Mouse (Mus musculus) embryonic facial prominence, embryonic 10.5 days (tissue): Measurements from ENCODE around the gene Gm10382. TPM values are rescaled to one million over a fixed set of nuclear protein-coding genes. Genes with fewer than 3 reads are reported as not detected.

Experiments used
- DNase-seq: peaks from one replicate; pipeline ENCODE4 v3.0.0-alpha.2; 2017; ENCODE audit warnings: low spot score
- H3K27ac ChIP-seq: fragments of 300-500 bp; sonication (generic); replicated peaks from 2 replicates; pipeline ENCODE4 v1.5.1; 2016; ENCODE audit warnings: mild to moderate bottlenecking
- H3K27me3 ChIP-seq: fragments of 300-500 bp; sonication (generic); replicated peaks from 2 replicates; pipeline ENCODE4 v1.6.1; 2016; ENCODE audit warnings: low read depth, mild to moderate bottlenecking; ENCODE audit not compliant: poor library complexity, severe bottlenecking
- H3K36me3 ChIP-seq: fragments of 300-500 bp; sonication (generic); replicated peaks from 2 replicates; pipeline ENCODE4 v1.6.1; 2016; ENCODE audit warnings: mild to moderate bottlenecking, moderate library complexity
- H3K4me1 ChIP-seq: fragments of 300-500 bp; sonication (generic); 2 replicates; pipeline ENCODE4 v1.6.1; 2016
- H3K4me3 ChIP-seq: fragments of 300-500 bp; sonication (generic); 2 replicates; pipeline ENCODE4 v1.5.1; 2016; ENCODE audit warnings: mild to moderate bottlenecking, moderate library complexity
- H3K9me3 ChIP-seq: fragments of 300-500 bp; sonication (generic); 2 replicates; pipeline ENCODE4 v1.6.1; 2016; ENCODE audit warnings: mild to moderate bottlenecking
- WGBS: fragments of 180-500 bp; shearing (Covaris S2); methylation state at CpG from one replicate; pipeline ENCODE4 v1.1.7; 2016; 5-methylcytosine and 5-hydroxymethylcytosine counted together
- polyA plus RNA-seq: library from polyadenylated mRNA; unstranded; fragments of >200 nt; fragmentation: Nextera tagmentation; extraction: Ambion mirVana; gene quantifications from 2 replicates; pipeline ENCODE4 v1.2.1, GENCODE M21; 2016

The Gm10382 gene
- polyA plus RNA-seq, result 0.53 and 0.60 TPM in 2 replicates

- H3K9me3 ChIP-seq, result no peaks in the 10 kb centered on the region
- WGBS, result under 1% methylated on average over 41 of the region's 41 CpGs
- peaks cover 32% of the 10 kb centered on the region for H3K36me3 ChIP-seq
- no peaks in the 10 kb centered on the region for H3K27me3 ChIP-seq
- DNase-seq, result peak; percentile 87
- peaks cover 28% of the 10 kb centered on the region for H3K4me1 ChIP-seq
- H3K27ac ChIP-seq, result peak within 1 kb of the TSS; percentile 99
- peak within 1 kb of the TSS; percentile 99 for H3K4me3 ChIP-seq
Measured at GRCm38 (mm10) chr5:125389131-125389578, at the start of gene Gm10382. Gene Gm10382 (plus strand): TSS chr5:125389322.

GRCm38 (mm10) chr5:125339851-125340531, 49.1 kb upstream of the Gm10382 start:
- Histone ChIP-seq H3K27me3 (peaks cover 6% of the 10 kb centered on the region; the same call in 1 of the 2 replicates), H3K4me3 (peak overlapping the region; percentile 86), H3K9me3 (no peaks in the 10 kb centered on the region), H3K36me3 (peaks cover 5% of the 10 kb centered on the region; the same call in 1 of the 2 replicates), H3K27ac (peak overlapping the region; percentile 86), H3K4me1 (peaks cover 41% of the 10 kb centered on the region)
- peak; percentile 47 for DNase-seq
- WGBS, result 1% methylated on average over 25 of the region's 25 CpGs

- H3K9me3 ChIP-seq, result no peaks in the 10 kb centered on the region
- H3K4me3 ChIP-seq, result peak within 1 kb of the TSS; percentile 86
- 0 out of 2 replicates have a peak, but pooled peaks cover under 1% of the 10 kb centered on the region for H3K36me3 ChIP-seq
- H3K27ac ChIP-seq, result peak within 1 kb of the TSS; percentile 86
- under 1% methylated on average over 42 of the region's 42 CpGs for WGBS
- H3K4me1 ChIP-seq, result peaks cover 41% of the 10 kb centered on the region
- peaks cover 6% of the 10 kb centered on the region; the same call in 1 of the 2 replicates for H3K27me3 ChIP-seq
- peak; percentile 92 for DNase-seq
Measured at GRCm38 (mm10) chr5:125340547-125341262, 48.4 kb upstream of the Gm10382 start, which contains the start of gene Scarb1. Gene Scarb1 (minus strand): TSS chr5:125341094.

- Histone ChIP-seq H3K36me3 (no peaks in the 10 kb centered on the region), H3K4me3 (peak overlapping the region; percentile 86), H3K27me3 (peaks cover 6% of the 10 kb centered on the region; the same call in 1 of the 2 replicates), H3K9me3 (no peaks in the 10 kb centered on the region), H3K4me1 (peaks cover 41% of the 10 kb centered on the region), H3K27ac (peak overlapping the region; percentile 66; the same call in 1 of the 2 replicates)
- 50% methylated on average over 14 of the region's 14 CpGs for WGBS
- no peak for DNase-seq
Measured at GRCm38 (mm10) chr5:125341459-125342090, 47.5 kb upstream of the Gm10382 start.

GRCm38 (mm10) chr5:125344296-125344695, 44.8 kb upstream of the Gm10382 start:
- peaks cover 23% of the 10 kb centered on the region for H3K4me1 ChIP-seq
- H3K36me3 ChIP-seq, result no peaks in the 10 kb centered on the region
- WGBS, result 95% methylated on average over 6 of the region's 6 CpGs

GRCm38 (mm10) chr5:125348067-125348466, 41.1 kb upstream of the Gm10382 start:
- H3K36me3 ChIP-seq, result no peaks in the 10 kb centered on the region
- peaks cover 4% of the 10 kb centered on the region; the same call in 1 of the 2 replicates for H3K4me1 ChIP-seq
- no peak for DNase-seq
- 64% methylated on average over 7 of the region's 7 CpGs for WGBS
- no peak overlapping the region for H3K4me3 ChIP-seq
- H3K27me3 ChIP-seq, result no peaks in the 10 kb centered on the region
- H3K9me3 ChIP-seq, result 0 out of 2 replicates have a peak, but pooled peaks cover 4% of the 10 kb centered on the region
- H3K27ac ChIP-seq, result no peak overlapping the region

More at GRCm38 (mm10) chr5:125344296-125344695, 44.8 kb upstream of the Gm10382 start:
- H3K9me3 ChIP-seq, result no peaks in the 10 kb centered on the region
- peaks cover 6% of the 10 kb centered on the region; the same call in 1 of the 2 replicates for H3K27me3 ChIP-seq
- no peak overlapping the region for H3K27ac ChIP-seq
- H3K4me3 ChIP-seq, result no peak overlapping the region
- DNase-seq, result no peak

GRCm38 (mm10) chr5:125348487-125348886, 40.6 kb upstream of the Gm10382 start:
- WGBS, result 34% methylated on average over 8 of the region's 8 CpGs

GRCm38 (mm10) chr5:125349391-125349790, 39.7 kb upstream of the Gm10382 start:
- Histone ChIP-seq H3K27me3 (no peaks in the 10 kb centered on the region), H3K4me3 (no peak overlapping the region), H3K36me3 (no peaks in the 10 kb centered on the region), H3K9me3 (0 out of 2 replicates have a peak, but pooled peaks cover 7% of the 10 kb centered on the region), H3K27ac (no peak overlapping the region), H3K4me1 (peaks cover 4% of the 10 kb centered on the region; the same call in 1 of the 2 replicates)
- no peak for DNase-seq
- 58% methylated on average over 3 of the region's 3 CpGs for WGBS

More at GRCm38 (mm10) chr5:125348487-125348886, 40.6 kb upstream of the Gm10382 start:
- DNase-seq, result peak; percentile 65
- Histone ChIP-seq H3K9me3 (0 out of 2 replicates have a peak, but pooled peaks cover 7% of the 10 kb centered on the region), H3K36me3 (no peaks in the 10 kb centered on the region), H3K27me3 (no peaks in the 10 kb centered on the region), H3K27ac (no peak overlapping the region), H3K4me3 (no peak overlapping the region), H3K4me1 (peaks cover 4% of the 10 kb centered on the region; the same call in 1 of the 2 replicates)

GRCm38 (mm10) chr5:125351057-125351456, 38.1 kb upstream of the Gm10382 start:
- H3K27me3 ChIP-seq, result no peaks in the 10 kb centered on the region
- H3K27ac ChIP-seq, result no peak overlapping the region
- DNase-seq, result no peak
- peaks cover 17% of the 10 kb centered on the region for H3K4me1 ChIP-seq
- H3K4me3 ChIP-seq, result no peak overlapping the region
- no peaks in the 10 kb centered on the region for H3K36me3 ChIP-seq
- H3K9me3 ChIP-seq, result 0 out of 2 replicates have a peak, but pooled peaks cover 7% of the 10 kb centered on the region
- 70% methylated on average over 8 of the region's 8 CpGs for WGBS

- Histone ChIP-seq H3K36me3 (no peaks in the 10 kb centered on the region), H3K4me1 (peaks cover 20% of the 10 kb centered on the region), H3K4me3 (no peak overlapping the region), H3K9me3 (0 out of 2 replicates have a peak, but pooled peaks cover 7% of the 10 kb centered on the region), H3K27me3 (no peaks in the 10 kb centered on the region), H3K27ac (no peak overlapping the region)
- DNase-seq, result no peak
- 94% methylated on average over 5 of the region's 5 CpGs for WGBS
Measured at GRCm38 (mm10) chr5:125351939-125352338, 37.2 kb upstream of the Gm10382 start.

- Histone ChIP-seq H3K4me3 (no peak overlapping the region), H3K9me3 (0 out of 2 replicates have a peak, but pooled peaks cover 7% of the 10 kb centered on the region)
- WGBS, result 95% methylated on average over 5 of the region's 5 CpGs
Measured at GRCm38 (mm10) chr5:125352781-125353294, 36.3 kb upstream of the Gm10382 start.

More at GRCm38 (mm10) chr5:125352781-125353294, 36.3 kb upstream of the Gm10382 start:
- Histone ChIP-seq H3K27ac (no peak overlapping the region), H3K27me3 (no peaks in the 10 kb centered on the region), H3K4me1 (peaks cover 20% of the 10 kb centered on the region), H3K36me3 (no peaks in the 10 kb centered on the region)
- no peak for DNase-seq
